Mouse (Mus musculus) hindbrain, postnatal 0 days (tissue): ENCODE measurements at regions not wholly inside any gene's neighbourhood (a gene's known extent, or its start where the extent isn't known, plus 50 kb on each side); places are given as distances from the start of the nearest gene placed in this dataset.

Source experiments
- ATAC-seq: fragments of 200-750 bp; cut with Nextera tagmentation; 2 replicates; pipeline ENCODE4 v1.8.0; 2017; ENCODE audit warnings: mild to moderate bottlenecking, moderate TSS enrichment, moderate library complexity
- DNase-seq: peaks from one replicate; pipeline ENCODE4 v3.0.0-alpha.2; 2015; ENCODE audit warnings: low spot score
- H3K27ac ChIP-seq: fragments of 300-500 bp; sonication (generic); 2 replicates; pipeline ENCODE4 v1.5.1; 2014; ENCODE audit warnings: mild to moderate bottlenecking
- H3K27me3 ChIP-seq: fragments of 300-500 bp; sonication (generic); 2 replicates; pipeline ENCODE4 v1.6.1; 2014; ENCODE audit warnings: low read length, mixed read lengths; ENCODE audit not compliant: insufficient read depth
- H3K36me3 ChIP-seq: fragments of 300-500 bp; sonication (generic); 2 replicates; pipeline ENCODE4 v1.6.1; 2014; ENCODE audit warnings: low read length, mixed read lengths; ENCODE audit not compliant: insufficient read depth
- H3K4me1 ChIP-seq: fragments of 300-500 bp; sonication (generic); 2 replicates; pipeline ENCODE4 v1.6.1; 2014; ENCODE audit warnings: antibody characterized with exemption, low read length, mixed read lengths; ENCODE audit not compliant: insufficient read depth
- H3K4me2 ChIP-seq: fragments of 300-500 bp; sonication (generic); 2 replicates; pipeline ENCODE4 v1.6.1; 2014; ENCODE audit warnings: low read depth, mild to moderate bottlenecking, low read length, moderate library complexity, mixed read lengths
- H3K4me3 ChIP-seq: fragments of 300-500 bp; sonication (generic); 2 replicates; pipeline ENCODE4 v1.5.1; 2014; ENCODE audit warnings: low read length
- H3K9ac ChIP-seq: fragments of 300-500 bp; sonication (generic); replicated peaks from 2 replicates; pipeline ENCODE4 v1.6.1; 2014; ENCODE audit warnings: mild to moderate bottlenecking, low read length, moderate library complexity, mixed read lengths
- H3K9me3 ChIP-seq: fragments of 300-500 bp; sonication (generic); 2 replicates; pipeline ENCODE4 v1.6.1; 2016; ENCODE audit warnings: low read length, mixed read lengths
- CTCF ChIP-seq: IDR thresholded peaks from 2 replicates; pipeline ENCODE4 v1.5.1; 2016; ENCODE audit warnings: antibody characterized with exemption, control low read depth, low read depth
- WGBS: fragments of 180-500 bp; shearing (Covaris S2); extraction: QIAGEN DNeasy Blood & Tissue Kit; methylation state at CpG from one replicate; pipeline ENCODE4 v1.1.7; 2014; 5-methylcytosine and 5-hydroxymethylcytosine counted together

DNA sequence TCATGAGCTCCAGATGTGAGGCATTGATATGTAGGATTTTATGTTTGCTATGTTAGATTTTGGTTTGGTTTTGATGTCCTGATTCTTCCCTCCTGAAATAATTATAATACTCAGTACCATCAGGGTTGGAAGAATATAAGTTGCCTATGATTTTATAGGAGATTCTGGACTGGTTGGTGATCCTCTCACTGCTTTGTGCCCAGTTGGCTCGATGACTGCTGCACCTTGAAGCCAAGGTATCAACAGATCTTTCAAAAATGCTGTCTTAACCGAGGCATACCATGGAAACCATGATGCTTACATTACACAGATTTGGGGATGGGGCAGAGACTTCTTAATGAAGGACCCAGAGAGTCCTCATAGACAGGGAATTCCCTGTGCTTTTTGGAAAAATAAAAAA lies 274.4 kb downstream of the Impad1 start:
- H3K9ac ChIP-seq = no peak overlapping the region
- TF ChIP-seq CTCF = no peak
- ATAC-seq (no peak), DNase-seq (no peak)
- no peak overlapping the region for H3K4me3 ChIP-seq
- no peaks in the 10 kb centered on the region for H3K36me3 ChIP-seq
- no peak overlapping the region for H3K27ac ChIP-seq
- no peaks in the 10 kb centered on the region for H3K4me1 ChIP-seq
- no peaks in the 10 kb centered on the region for H3K9me3 ChIP-seq
- 72% methylated on average over 2 of the region's 2 CpGs for WGBS
- H3K4me2 ChIP-seq = no peak overlapping the region
- no peaks in the 10 kb centered on the region for H3K27me3 ChIP-seq

DNA sequence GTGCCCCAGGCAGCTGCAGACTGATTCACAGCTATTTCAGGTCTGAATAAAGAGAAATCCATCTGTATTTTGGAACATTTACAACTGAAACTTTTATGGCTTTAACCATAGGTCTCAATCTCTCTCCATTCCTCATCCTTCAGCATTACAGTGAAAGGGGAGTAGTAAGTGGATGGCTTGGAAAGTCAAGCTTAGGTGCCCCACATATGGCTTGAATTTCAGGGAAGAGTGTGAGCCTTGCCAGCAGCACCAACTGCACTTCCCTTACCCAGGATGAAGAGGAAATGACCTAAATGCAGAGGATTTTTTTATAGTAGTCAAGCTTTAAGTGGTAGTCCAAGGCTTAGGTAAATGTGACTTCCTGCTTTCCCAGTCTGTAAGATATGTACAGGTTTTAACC lies 279.8 kb downstream of the Impad1 start:
- ATAC-seq = no peak
- no peak overlapping the region for H3K4me3 ChIP-seq

DNA sequence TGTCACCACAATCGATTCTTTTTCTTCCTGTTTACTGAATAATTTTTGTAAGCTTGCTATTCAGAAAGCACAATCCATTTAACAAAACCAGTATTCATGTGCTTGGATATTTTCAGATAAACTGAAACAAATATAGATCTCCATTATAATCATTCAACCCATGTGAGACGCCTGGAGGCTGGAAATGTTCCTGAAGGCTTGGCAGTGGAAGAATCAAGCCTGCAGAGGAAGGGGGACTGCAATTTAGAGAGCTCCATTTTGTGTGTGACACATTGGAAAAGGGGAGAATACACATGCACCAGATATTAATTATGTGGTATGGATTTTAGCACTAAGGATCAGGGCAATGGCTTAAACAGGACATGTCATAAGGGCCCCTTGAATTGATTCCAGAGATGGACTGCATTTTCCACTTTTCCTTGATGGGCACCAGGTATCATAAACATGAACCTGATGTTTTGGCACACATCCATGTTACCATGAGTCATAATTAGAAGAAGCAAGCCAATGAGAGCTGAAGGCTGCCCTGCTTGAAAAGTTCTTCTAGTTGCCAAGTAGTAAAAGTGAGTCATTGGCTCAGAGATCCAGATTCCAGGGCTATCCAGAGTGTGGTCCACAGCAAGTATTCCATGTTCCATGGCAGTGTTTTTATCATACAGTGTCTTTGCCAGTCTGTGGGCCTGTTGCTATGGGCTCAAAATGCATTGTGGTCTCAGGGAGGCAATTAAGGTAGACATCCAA lies 282.8 kb downstream of the Impad1 start:
- no peak overlapping the region for H3K4me2 ChIP-seq
- no peaks in the 10 kb centered on the region for H3K36me3 ChIP-seq
- DNase-seq (no peak), ATAC-seq (no peak)
- no peak overlapping the region for H3K4me3 ChIP-seq
- no peaks in the 10 kb centered on the region for H3K27me3 ChIP-seq
- TF ChIP-seq CTCF = no peak
- no peak overlapping the region for H3K27ac ChIP-seq
- H3K9ac ChIP-seq = no peak overlapping the region
- WGBS = 74% methylated on average over 2 of the region's 2 CpGs
- no peaks in the 10 kb centered on the region for H3K4me1 ChIP-seq
- no peaks in the 10 kb centered on the region for H3K9me3 ChIP-seq

More for the DNA sequence above, 279.8 kb downstream of the Impad1 start:
- DNase-seq = no peak
- Histone ChIP-seq H3K9me3 (no peaks in the 10 kb centered on the region), H3K27ac (no peak overlapping the region), H3K27me3 (no peaks in the 10 kb centered on the region), H3K4me1 (no peaks in the 10 kb centered on the region), H3K9ac (no peak overlapping the region), H3K36me3 (no peaks in the 10 kb centered on the region), H3K4me2 (no peak overlapping the region)
- TF ChIP-seq CTCF = no peak

- no peak for ATAC-seq
- Histone ChIP-seq H3K9ac (no peak overlapping the region), H3K4me2 (no peak overlapping the region), H3K36me3 (no peaks in the 10 kb centered on the region), H3K27me3 (no peaks in the 10 kb centered on the region), H3K9me3 (no peaks in the 10 kb centered on the region), H3K27ac (no peak overlapping the region), H3K4me3 (no peak overlapping the region), H3K4me1 (no peaks in the 10 kb centered on the region)
- no peak for DNase-seq
- no peak for TF ChIP-seq CTCF
- 70% methylated on average over 3 of the region's 3 CpGs for WGBS
These were observed 283.9 kb downstream of the Impad1 start for GRCm38 (mm10) chr4:4509296-4509695.

- Histone ChIP-seq H3K4me3 (no peak overlapping the region), H3K9me3 (no peaks in the 10 kb centered on the region), H3K9ac (no peak overlapping the region), H3K27ac (no peak overlapping the region), H3K4me1 (no peaks in the 10 kb centered on the region), H3K27me3 (no peaks in the 10 kb centered on the region), H3K4me2 (no peak overlapping the region), H3K36me3 (no peaks in the 10 kb centered on the region)
- WGBS = 80% methylated on average over 1 of the region's 1 CpGs
- DNase-seq = no peak
- TF ChIP-seq CTCF = no peak
- ATAC-seq = no peak
These were observed 296.0 kb downstream of the Impad1 start for GRCm38 (mm10) chr4:4497199-4497598.

DNA sequence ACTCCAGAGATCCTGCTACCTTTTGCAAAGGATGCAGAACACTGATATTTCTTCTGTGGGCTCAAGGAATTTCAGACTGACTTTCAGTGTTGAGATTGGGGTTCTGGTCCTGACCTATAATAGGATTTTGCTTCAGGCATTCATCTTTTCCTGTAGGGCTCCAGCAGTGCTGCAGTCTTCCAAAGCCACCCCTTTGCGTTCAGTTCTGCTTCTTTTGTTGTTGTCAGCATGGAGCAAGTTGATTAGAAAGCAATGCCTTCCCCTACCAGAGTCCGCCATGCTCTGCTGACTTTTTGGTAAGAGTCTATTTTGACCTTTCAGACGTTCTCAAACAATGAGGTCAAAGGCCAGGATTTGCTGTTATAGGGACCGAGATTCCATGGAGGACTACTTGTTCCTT lies 297.0 kb downstream of the Impad1 start:
- no peak for TF ChIP-seq CTCF
- H3K4me2 ChIP-seq = no peak overlapping the region
- ATAC-seq (no peak), DNase-seq (no peak)
- no peaks in the 10 kb centered on the region for H3K27me3 ChIP-seq
- H3K4me3 ChIP-seq = no peak overlapping the region
- H3K27ac ChIP-seq = no peak overlapping the region
- no peaks in the 10 kb centered on the region for H3K9me3 ChIP-seq
- no peaks in the 10 kb centered on the region for H3K4me1 ChIP-seq
- H3K9ac ChIP-seq = no peak overlapping the region
- WGBS = 12% methylated on average over 4 of the region's 4 CpGs
- no peaks in the 10 kb centered on the region for H3K36me3 ChIP-seq

DNA sequence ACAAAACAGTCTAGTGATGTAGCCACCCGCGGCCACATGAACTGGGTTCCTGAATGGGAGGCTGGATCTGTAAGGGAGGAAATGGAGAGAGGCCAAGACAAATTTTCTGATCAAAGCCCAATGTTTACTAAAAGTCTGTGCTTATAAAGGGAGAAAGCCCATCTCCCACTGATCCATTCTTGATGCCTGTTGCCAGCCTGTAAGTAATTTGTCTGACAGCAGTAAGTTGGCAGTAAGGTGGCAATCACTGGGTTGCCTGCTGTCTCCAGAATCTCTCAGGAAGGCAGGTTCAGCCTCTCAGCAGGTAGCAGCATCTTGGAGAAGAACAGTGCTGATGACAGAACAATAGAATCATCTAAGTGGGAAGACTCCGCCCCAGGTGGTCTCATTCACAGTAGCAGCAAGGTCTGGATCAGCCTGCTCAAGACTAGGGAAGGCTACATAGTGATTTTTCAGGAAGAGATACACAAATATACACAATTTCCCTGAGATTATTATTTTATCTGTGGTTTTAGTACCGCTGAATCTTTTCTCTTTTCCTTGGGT lies 327.9 kb downstream of the Impad1 start:
- Histone ChIP-seq H3K9ac (no peak overlapping the region), H3K27me3 (no peaks in the 10 kb centered on the region), H3K4me3 (no peak overlapping the region), H3K4me1 (no peaks in the 10 kb centered on the region), H3K27ac (no peak overlapping the region), H3K9me3 (no peaks in the 10 kb centered on the region), H3K36me3 (no peaks in the 10 kb centered on the region), H3K4me2 (no peak overlapping the region)
- peak; percentile 6 for DNase-seq
- WGBS = 32% methylated on average over 4 of the region's 4 CpGs
- TF ChIP-seq CTCF = no peak
- ATAC-seq = no peak
